Mouse (Mus musculus) megakaryocyte, embryonic 14.5 days (primary cell): ENCODE measurements at regions not wholly inside any gene's neighbourhood (a gene's known extent, or its start where the extent isn't known, plus 50 kb on each side); places are given as distances from the start of the nearest gene placed in this dataset.

Source experiments
- FLI1 ChIP-seq: IDR thresholded peaks from 2 replicates; pipeline ENCODE4 v1.6.1; 2012; ENCODE audit warnings: low read length, inconsistent platforms, mixed read lengths
- GATA1 ChIP-seq: IDR thresholded peaks from 3 replicates; pipeline ENCODE4 v1.6.1; 2012; ENCODE audit warnings: mixed read lengths, low read length, inconsistent platforms, borderline replicate concordance

- TF ChIP-seq GATA1 (no peak), FLI1 (no peak)
Observed at GRCm38 (mm10) chr16:50525934-50526366, 65.0 kb downstream of the Ccdc54 start.
